Mouse (Mus musculus) gastrocnemius, postnatal 4 days (tissue): ENCODE results near the gene Gpd2. TPM values are rescaled to one million over a fixed set of nuclear protein-coding genes. Genes with fewer than 3 reads are reported as not detected.

Source experiments
- DNase-seq, 2 experiments: peaks; one replicate each; pipeline ENCODE4 v3.0.0; 2021 to 2022; ENCODE audit warnings: low spot score in 2 of 2, mixed read lengths in 2 of 2
- total RNA-seq, 2 experiments: library from RNA; stranded (reverse); gene quantifications; 2 replicates each; pipeline ENCODE4 v1.2.3; 2021

Gpd2 gene
- total RNA-seq, 2 experiments from 2014 or later = 43.6 to 57.0 TPM

GRCm38 (mm10) chr2:57250113-57250512 is 12.7 kb downstream of the Gpd2 start:
- DNase-seq = no peak

GRCm38 (mm10) chr2:57251636-57252317 is 14.3 kb downstream of the Gpd2 start:
- DNase-seq = no peak

DNA sequence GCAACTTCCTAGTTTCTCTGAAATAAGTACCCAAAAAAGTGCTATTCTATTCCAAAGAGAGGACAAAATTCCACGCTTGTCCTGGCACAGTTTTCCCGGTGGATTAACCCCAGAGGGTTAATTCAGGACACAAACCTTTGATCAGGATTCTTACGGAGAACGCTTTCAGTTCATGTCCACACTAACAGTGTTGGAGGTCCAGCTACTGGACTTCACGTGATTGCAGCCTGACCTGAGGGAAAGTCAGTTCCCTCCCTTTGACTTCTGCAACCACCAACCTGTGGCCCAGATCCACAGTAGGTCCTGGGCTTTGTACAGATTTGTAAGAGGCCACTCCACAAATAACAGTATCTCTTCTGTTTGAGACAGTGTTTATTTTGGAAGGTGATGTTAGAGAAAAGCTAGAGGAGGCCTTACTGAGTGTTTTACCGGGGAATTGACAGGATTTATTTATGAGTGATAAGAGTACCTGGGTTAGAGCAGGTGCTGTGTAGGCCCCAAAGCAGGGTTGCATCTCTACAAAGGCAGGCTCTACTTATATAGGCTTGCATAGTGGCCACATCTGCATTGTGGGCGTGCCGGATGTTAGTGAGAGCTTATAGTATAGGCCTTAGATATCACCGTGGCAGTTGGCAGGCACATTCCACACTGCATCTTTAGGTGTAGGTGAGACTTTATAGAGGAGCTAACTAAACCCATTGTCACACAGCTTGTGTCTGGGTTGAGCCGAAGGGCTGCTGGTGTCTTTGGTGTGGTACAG is 15.3 kb downstream of the Gpd2 start:
- DNase-seq = no peak

DNA sequence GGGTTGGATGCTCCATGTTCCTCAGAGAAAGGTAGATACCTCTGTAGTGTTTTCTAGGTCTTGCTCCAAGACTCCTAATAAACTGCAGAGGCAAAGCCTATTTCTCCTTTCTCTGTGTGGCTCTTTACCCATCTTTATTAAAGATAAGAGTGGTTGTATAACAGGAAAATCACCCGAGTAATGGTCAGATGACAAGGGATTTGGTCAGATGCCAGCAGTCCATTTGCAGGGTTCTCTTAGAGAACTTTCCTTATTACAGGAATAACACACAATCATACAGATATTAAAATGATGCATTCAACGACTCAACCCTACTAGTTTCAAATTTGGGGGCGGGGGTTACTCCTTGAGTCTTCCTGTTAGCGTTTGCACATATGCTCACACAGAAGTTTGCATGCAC is 16.8 kb downstream of the Gpd2 start:
- DNase-seq = no peak

- no peak for DNase-seq
These were observed 17.8 kb downstream of the Gpd2 start for GRCm38 (mm10) chr2:57255153-57255670.

DNA sequence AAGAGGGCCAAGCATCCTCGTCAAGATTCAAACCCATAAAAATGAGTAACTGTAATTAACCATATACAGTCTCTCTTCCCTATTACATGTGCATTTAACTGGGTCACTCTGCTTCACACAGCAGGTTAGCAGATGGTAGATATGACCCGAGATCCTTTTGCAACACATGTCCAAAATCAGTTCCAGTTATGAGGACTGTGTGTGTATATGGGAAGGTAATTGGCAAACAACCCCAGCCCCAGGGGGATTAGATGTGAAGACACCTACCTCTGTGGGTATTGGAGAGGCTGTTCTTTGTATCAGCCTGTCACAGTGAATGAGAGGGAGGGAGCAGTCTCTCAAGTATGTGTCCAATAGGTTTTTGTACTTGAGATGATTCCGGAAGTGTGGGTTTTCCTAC is 18.4 kb downstream of the Gpd2 start:
- no peak for DNase-seq

DNA sequence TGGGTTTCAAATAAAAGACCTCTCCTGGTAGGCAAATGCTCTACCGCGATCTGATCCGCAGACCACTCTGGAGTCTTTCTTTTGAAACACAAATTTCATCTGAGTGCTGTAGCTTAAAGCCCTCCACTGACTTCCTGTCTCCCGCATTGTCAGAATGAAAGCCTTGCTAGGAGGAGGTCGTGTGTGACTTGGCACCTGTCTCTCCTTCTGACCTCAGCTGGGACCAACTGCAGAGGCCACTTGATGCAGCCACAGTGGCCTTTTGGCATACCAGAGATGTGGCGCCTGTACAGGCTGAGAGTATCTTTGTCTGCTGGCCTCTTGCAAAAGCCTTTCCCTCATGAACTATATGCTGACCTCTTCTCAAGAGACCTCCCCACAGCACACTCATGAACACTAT is 19.0 kb downstream of the Gpd2 start:
- no peak for DNase-seq

- DNase-seq = no peak
These were observed 24.0 kb downstream of the Gpd2 start for GRCm38 (mm10) chr2:57261286-57262077.

- DNase-seq = no peak
These were observed 26.0 kb downstream of the Gpd2 start for GRCm38 (mm10) chr2:57263431-57263830.

DNA sequence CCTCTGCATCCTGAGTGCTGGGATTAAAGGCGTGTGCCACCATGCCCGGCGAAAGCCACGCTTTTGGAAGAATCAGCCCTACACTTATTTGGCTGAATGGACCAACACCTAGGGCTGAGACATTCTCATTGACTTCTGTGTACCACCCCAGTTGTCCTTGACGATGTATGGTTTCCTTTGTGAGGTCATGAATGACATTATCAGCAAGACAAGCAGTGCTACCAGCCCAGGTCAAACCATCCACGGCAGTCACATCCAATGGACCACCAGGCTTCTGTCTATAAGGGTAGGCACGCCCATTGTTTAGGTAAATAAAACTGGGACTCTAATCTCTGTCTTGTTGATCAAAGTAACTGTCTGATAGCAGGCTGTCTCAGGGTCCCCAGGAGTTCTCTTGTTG is 27.5 kb downstream of the Gpd2 start:
- DNase-seq = no peak

DNA sequence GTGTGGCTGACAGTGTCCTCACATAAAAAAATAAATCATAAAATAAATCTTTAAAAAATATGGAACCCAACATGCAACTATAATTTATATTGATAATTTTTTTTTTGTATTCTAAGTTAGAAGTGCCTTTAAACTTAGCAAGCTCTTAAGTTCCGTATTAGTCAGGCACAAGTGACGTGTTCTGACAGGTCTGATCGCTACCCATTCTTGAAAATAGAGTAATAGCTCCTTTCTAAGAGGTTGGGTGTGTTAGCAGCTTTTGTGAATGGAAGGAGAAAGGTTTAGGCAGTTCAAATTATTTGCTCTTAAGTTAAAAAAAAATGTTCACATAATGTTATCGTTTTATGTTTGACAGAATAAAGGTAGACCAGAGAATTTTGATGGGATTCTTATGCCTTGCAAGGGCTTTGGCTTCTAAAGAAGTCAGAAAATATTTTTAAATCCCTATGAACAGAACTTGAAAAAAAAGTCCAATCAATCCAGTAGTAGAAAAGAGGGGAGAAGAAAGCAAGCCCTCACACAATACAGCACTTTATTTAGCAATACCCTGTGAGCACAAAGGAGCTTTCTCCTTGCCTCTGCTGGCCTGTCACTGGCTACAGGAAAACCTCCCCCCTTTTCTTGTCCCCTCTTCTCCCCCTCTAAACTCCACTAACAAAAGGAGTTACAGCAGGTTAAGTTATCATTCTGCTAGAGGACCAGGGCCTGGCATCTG is 29.4 kb downstream of the Gpd2 start:
- DNase-seq = no peak

DNA sequence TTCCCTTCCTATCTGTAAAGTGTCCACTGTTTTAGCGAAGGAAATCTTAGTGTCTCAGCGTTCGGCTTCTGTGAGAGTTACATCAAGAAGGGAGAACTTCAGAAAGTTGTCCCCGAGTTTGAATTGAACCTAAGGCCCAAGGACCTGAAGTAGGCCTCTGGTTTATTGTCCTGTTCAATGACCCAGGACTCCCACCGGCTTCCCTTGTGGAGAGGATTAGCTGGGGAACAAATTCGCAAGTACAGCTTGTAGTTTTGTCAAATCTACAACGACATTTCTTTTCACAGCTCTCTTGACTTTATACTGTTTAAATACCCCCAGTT is 29.9 kb downstream of the Gpd2 start:
- no peak for DNase-seq

DNA sequence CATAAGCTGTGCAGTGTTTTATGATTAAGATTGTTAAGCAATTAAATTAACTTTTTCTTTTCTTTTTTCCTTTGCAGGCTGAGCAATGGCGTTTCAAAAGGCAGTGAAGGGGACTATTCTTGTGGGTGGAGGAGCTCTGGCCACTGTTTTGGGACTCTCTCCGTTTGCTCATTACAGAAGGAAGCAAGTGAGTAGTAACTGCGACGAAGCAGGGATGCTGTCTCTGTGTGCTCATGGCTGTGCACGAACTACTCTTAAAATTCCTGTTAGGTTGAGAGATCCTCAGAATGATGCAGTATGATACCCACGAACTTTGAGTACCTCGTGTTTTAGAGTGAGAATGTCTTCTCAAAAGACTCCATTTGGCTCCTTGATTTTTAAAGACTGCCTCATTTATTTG is 30.5 kb downstream of the Gpd2 start:
- no peak for DNase-seq

DNA sequence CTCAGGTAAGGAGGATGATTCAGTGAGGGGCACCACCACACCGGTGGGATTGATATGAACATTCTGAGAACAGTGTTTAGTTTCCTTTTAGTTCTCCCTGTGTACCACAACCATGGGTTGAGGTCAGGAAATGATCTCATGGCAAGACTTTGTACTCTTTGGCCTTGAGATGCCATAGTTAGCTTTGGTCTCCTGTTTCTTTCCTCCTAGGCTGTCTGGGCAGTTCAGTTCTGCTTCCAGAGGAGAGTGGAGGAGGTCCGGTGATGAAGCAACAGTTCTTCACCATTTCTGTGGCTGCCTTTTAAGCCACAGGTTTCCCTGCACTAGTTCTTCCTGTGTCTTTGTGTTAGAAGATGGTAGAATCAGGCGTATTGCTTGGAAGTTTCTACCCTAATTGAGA is 31.4 kb downstream of the Gpd2 start:
- no peak for DNase-seq

- DNase-seq = no peak
These were observed 32.4 kb downstream of the Gpd2 start for GRCm38 (mm10) chr2:57269690-57270435.

- no peak for DNase-seq
These were observed 42.8 kb downstream of the Gpd2 start for GRCm38 (mm10) chr2:57280190-57280723.

DNA sequence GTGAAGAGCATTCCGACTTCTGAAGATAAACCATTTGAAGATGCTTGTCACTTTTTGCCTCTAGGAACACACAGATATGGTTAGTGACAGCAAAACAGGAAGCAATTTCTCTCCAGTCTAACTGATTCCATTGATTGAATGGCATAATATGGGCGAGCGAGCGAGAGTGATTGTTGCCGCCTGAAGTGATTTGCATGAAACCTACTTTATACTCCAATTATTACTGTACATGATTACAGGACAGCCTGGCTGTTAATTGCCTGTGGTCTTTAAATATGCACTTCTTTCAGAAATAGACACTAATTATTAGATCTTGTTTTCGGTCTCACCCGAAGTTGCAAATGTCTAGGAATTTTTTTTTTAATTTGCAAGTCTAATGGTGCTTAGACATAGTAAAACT is 46.4 kb downstream of the Gpd2 start:
- DNase-seq = no peak

GRCm38 (mm10) chr2:57285197-57285596 is 47.8 kb downstream of the Gpd2 start:
- DNase-seq = no peak

GRCm38 (mm10) chr2:57287986-57288385 is 50.6 kb downstream of the Gpd2 start:
- DNase-seq = no peak

DNA sequence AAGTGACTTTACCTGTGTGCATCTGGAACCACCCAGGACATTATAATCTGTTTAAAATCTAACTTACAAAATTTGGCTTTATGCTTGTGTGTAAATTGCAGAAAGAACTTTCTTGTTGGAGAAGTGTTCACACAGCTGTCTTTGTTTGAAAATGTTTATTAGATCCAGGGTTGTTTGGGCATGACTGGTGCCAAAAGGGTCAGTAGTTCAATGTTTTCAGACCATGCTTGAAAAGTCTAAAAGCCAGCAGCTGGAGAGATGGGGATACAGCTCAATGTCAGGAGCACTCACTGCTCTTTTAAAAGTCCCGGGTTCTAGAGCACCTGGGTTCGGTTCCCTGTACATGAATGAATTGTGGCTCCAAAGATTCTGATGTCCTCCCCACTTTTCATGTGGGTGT is 56.1 kb downstream of the Gpd2 start:
- no peak for DNase-seq
